Mouse (Mus musculus) ES-E14 (cell line): ENCODE data around the gene Fads3. TPM values are rescaled to one million over a fixed set of nuclear protein-coding genes. Genes with fewer than 3 reads are reported as not detected.

ENCODE experiments used
- DNase-seq: peaks from one replicate; pipeline ENCODE4 v3.0.0-alpha.2; 2013; ENCODE audit warnings: low read depth, low spot score
- H3K27ac ChIP-seq: 2 replicates; pipeline ENCODE4 v1.5.1; 2012; ENCODE audit warnings: low read depth, mild to moderate bottlenecking, low read length, moderate library complexity, mixed read lengths; ENCODE audit not compliant: poor library complexity, insufficient read depth, severe bottlenecking
- H3K36me3 ChIP-seq: 2 replicates; pipeline ENCODE4 v1.6.1; 2012; ENCODE audit warnings: mild to moderate bottlenecking, low read length, moderate library complexity, mixed read lengths; ENCODE audit not compliant: control insufficient read depth, poor library complexity, insufficient read depth, severe bottlenecking
- H3K4me1 ChIP-seq, 2 experiments: fragments of 150-350 bp in 1 of 2; sonication (generic) in 1 of 2; 2 replicates each; pipeline ENCODE4 v1.6.1; 2012; ENCODE audit warnings: low read length in 2 of 2, mild to moderate bottlenecking in 1 of 2, mixed read lengths in 1 of 2; ENCODE audit not compliant: control insufficient read depth in 2 of 2, insufficient read depth in 2 of 2, poor library complexity in 1 of 2
- H3K4me3 ChIP-seq, 2 experiments: fragments of 150-350 bp in 1 of 2; sonication (generic) in 1 of 2; 2 replicates each; pipeline ENCODE4 v1.5.1; 2012; ENCODE audit warnings: low read length in 2 of 2, low read depth in 1 of 2, mild to moderate bottlenecking in 1 of 2, mixed read lengths in 1 of 2; ENCODE audit not compliant: insufficient read depth in 1 of 2, poor library complexity in 1 of 2, severe bottlenecking in 1 of 2
- H3K9ac ChIP-seq: 2 replicates; pipeline ENCODE4 v1.6.1; 2012; ENCODE audit warnings: low read depth, mild to moderate bottlenecking, low read length, mixed read lengths; ENCODE audit not compliant: poor library complexity, insufficient read depth, severe bottlenecking
- H3K9me3 ChIP-seq: fragments of 150-350 bp; sonication (generic); 2 replicates; pipeline ENCODE4 v1.6.1; 2012; ENCODE audit warnings: low read depth, mild to moderate bottlenecking, low read length; ENCODE audit not compliant: control insufficient read depth, insufficient read depth
- CHD2 ChIP-seq: IDR thresholded peaks from 2 replicates; pipeline ENCODE4 v1.6.1; 2014; ENCODE audit warnings: mild to moderate bottlenecking, low read depth, low read length, inconsistent platforms
- HCFC1 ChIP-seq: IDR thresholded peaks from 2 replicates; pipeline ENCODE4 v1.6.1; 2012; ENCODE audit warnings: low read length, inconsistent platforms, borderline replicate concordance; ENCODE audit not compliant: insufficient read depth
- MAFK ChIP-seq: IDR thresholded peaks from 2 replicates; pipeline ENCODE4 v1.6.1; 2014; ENCODE audit warnings: mild to moderate bottlenecking, low read depth, low read length, inconsistent platforms; ENCODE audit not compliant: insufficient read depth
- ZC3H11A ChIP-seq: IDR thresholded peaks from 2 replicates; pipeline ENCODE4 v1.6.1; 2012; ENCODE audit warnings: low read depth, mild to moderate bottlenecking, inconsistent platforms, low read length, borderline replicate concordance
- ZNF384 ChIP-seq: IDR thresholded peaks from 2 replicates; pipeline ENCODE4 v1.6.1; 2012; ENCODE audit warnings: low read depth, low read length, inconsistent platforms
- in situ Hi-C, 2 experiments: fragments of 600-800 bp; cut with MboI; formaldehyde crosslinking; loops; one replicate each; pipeline ENCODE4 v1.15.1; 2025; ENCODE audit warnings: low sequenced_read_pairs in 2 of 2, inconsistent platforms in 1 of 2; ENCODE audit not compliant: unreplicated experiment in 2 of 2
- total RNA-seq: library from RNA; depleted of rRNA; stranded (reverse); fragments of 300-350 nt; gene quantifications from 2 replicates; pipeline ENCODE4 v1.2.3, GENCODE M21; 2012

Gene Fads3
- total RNA-seq, 1 experiment = 7.2 TPM

GRCm38 (mm10) chr19:10003696-10004095 lies 37.7 kb upstream of the Fads3 start:
- no peaks in the 10 kb centered on the region for H3K9me3 ChIP-seq
- no peak overlapping the region for H3K27ac ChIP-seq
- in situ Hi-C loops = loop anchor here in 1 of 2 experiments (5.0 kb wide), 1 partner anchor 34 kb away; no protein-coding TSS in a partner anchor
- no peak for DNase-seq
- no peaks in the 10 kb centered on the region for H3K4me1 ChIP-seq
- H3K9ac ChIP-seq = no peak overlapping the region
- no peak for TF ChIP-seq CHD2
- H3K36me3 ChIP-seq = no peaks in the 10 kb centered on the region
- no peak overlapping the region for H3K4me3 ChIP-seq

DNA sequence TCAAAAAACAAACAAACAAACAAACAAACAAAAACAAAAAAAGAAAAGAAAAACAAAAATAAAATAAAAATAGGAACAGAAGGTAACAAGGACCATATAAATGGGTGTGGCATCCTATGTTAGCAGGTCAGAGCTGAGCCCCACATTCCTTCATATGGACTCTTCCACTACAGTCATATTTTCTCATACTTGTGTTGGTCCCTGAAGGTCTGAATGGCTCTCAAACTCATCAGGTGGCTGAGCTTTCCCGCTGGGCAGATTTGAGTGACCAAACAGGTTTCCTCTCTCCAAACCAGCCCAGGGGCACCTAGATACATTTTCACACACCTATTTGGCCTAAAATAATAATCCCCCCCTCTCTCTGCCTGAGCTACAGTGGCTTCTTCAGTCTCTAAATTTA lies 30.0 kb upstream of the Fads3 start:
- H3K4me1 ChIP-seq = peaks cover 14 to 17% of the 10 kb centered on the region in 2 experiments; a peak in 2 of 4 replicates

DNA sequence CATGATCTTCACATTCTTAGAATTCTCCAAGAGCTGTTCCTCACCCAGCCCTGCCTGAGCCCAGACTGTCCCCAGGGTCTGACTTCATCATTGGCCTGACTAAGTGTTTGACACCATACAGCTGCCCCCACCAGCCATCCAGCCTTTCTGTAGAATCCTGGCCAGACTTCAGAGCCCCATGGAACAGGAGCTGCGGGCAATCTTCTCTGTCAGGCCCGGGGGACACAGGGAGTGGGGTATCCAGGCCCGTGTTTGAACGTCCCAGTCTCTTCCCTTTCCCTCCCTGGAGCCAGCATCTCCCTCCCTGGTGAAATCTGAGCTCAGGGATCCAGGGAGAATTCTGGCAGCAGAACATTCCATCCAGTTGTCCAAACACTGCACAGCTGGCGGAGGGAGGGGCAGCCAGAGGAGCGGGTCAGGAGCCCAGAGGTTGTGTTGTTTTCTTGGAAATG lies 28.5 kb upstream of the Fads3 start:
- Histone ChIP-seq H3K4me3 (no peak overlapping the region), H3K36me3 (no peaks in the 10 kb centered on the region), H3K9ac (0 out of 2 replicates have a peak overlapping the region, but pooled peaks have one; percentile 7), H3K4me1 (peaks cover 18 to 19% of the 10 kb centered on the region in 2 experiments; a peak in 3 of 4 replicates), H3K27ac (no peak overlapping the region; the same call in 1 of the 2 replicates), H3K9me3 (no peaks in the 10 kb centered on the region)
- no peak for TF ChIP-seq MAFK
- no peak for TF ChIP-seq ZNF384
- no peak for TF ChIP-seq CHD2
- TF ChIP-seq HCFC1 = no peak
- TF ChIP-seq ZC3H11A = no peak
- in situ Hi-C loops = no loop called here
- no peak for DNase-seq

More for the DNA sequence above, 30.0 kb upstream of the Fads3 start:
- H3K9me3 ChIP-seq = no peaks in the 10 kb centered on the region
- no peak overlapping the region for H3K27ac ChIP-seq
- no peak for DNase-seq
- H3K4me3 ChIP-seq = no peak overlapping the region
- H3K9ac ChIP-seq = no peak overlapping the region
- no peak for TF ChIP-seq ZC3H11A
- no peaks in the 10 kb centered on the region for H3K36me3 ChIP-seq
- in situ Hi-C loops = no loop called here

- DNase-seq = no peak
- Histone ChIP-seq H3K9ac (no peak overlapping the region), H3K4me1 (peaks cover 19% of the 10 kb centered on the region in 2 experiments; a peak in 3 of 4 replicates), H3K4me3 (no peak overlapping the region), H3K9me3 (no peaks in the 10 kb centered on the region), H3K27ac (peak overlapping the region; percentile 29; the same call in 1 of the 2 replicates), H3K36me3 (no peaks in the 10 kb centered on the region)
- in situ Hi-C loops = no loop called here
- TF ChIP-seq ZNF384 (no peak), ZC3H11A (no peak), CHD2 (no peak), MAFK (no peak), HCFC1 (no peak)
Measured at GRCm38 (mm10) chr19:10013348-10013747, 28.0 kb upstream of the Fads3 start.

- Histone ChIP-seq H3K27ac (no peak overlapping the region), H3K36me3 (no peaks in the 10 kb centered on the region), H3K9ac (no peak overlapping the region), H3K4me1 (peaks cover 18 to 23% of the 10 kb centered on the region in 2 experiments; a peak in 3 of 4 replicates), H3K4me3 (no peak overlapping the region), H3K9me3 (no peaks in the 10 kb centered on the region)
- DNase-seq = no peak
- in situ Hi-C loops = no loop called here
- TF ChIP-seq ZNF384 (no peak), HCFC1 (no peak), ZC3H11A (no peak), CHD2 (no peak), MAFK (no peak)
Measured at GRCm38 (mm10) chr19:10013913-10014312, 27.5 kb upstream of the Fads3 start.
